Mouse (Mus musculus): ENCODE data around the gene Fat3. TPM values are rescaled to one million over a fixed set of nuclear protein-coding genes. Genes with fewer than 3 reads are reported as not detected.

Fat3 gene
- polyA plus RNA-seq, 1 experiment: 0.51 TPM

GRCm38 (mm10) chr9:16200948-16201347 lies 300.1 kb downstream of the Fat3 start:
- TF ChIP-seq CTCF (IDR thresholded peaks at IDR 0.05; ENCODE audit: borderline replicate concordance, control insufficient read depth, extremely low read depth, insufficient read depth, low read length, poor library complexity) (no peak), POLR2A (IDR thresholded peaks at IDR 0.05; ENCODE audit: control insufficient read depth, extremely low read depth, insufficient read depth, low read length, poor library complexity) (no peak)
- Histone ChIP-seq H3K4me1 (replicated peaks; ENCODE audit: control insufficient read depth, insufficient read depth, low read length) (no peaks in the 10 kb centered on the region), H3K27ac (ENCODE audit: control insufficient read depth, insufficient read depth, low read length) (no peak overlapping the region), H3K36me3 (ENCODE audit: control insufficient read depth, insufficient read depth, low read length) (no peaks in the 10 kb centered on the region), H3K27me3 (ENCODE audit: control insufficient read depth, insufficient read depth, low read length) (no peaks in the 10 kb centered on the region), H3K4me3 (ENCODE audit: control insufficient read depth, insufficient read depth, low read length) (no peak overlapping the region)
- no peak for DNase-seq
- WGBS: 91% methylated on average over 1 of the region's 1 CpGs

GRCm38 (mm10) chr9:16186461-16186860 lies 314.6 kb downstream of the Fat3 start:
- H3K27me3 ChIP-seq (ENCODE audit: control insufficient read depth, insufficient read depth, low read length): no peaks in the 10 kb centered on the region
- H3K4me3 ChIP-seq (ENCODE audit: control insufficient read depth, insufficient read depth, low read length): no peak overlapping the region
- DNase-seq: no peak
- TF ChIP-seq POLR2A (IDR thresholded peaks at IDR 0.05; ENCODE audit: control insufficient read depth, extremely low read depth, insufficient read depth, low read length, poor library complexity): no peak
- TF ChIP-seq CTCF (IDR thresholded peaks at IDR 0.05; ENCODE audit: borderline replicate concordance, control insufficient read depth, extremely low read depth, insufficient read depth, low read length, poor library complexity): no peak
- no peak overlapping the region for H3K27ac ChIP-seq (ENCODE audit: control insufficient read depth, insufficient read depth, low read length)
- 98% methylated on average over 1 of the region's 1 CpGs for WGBS
- no peaks in the 10 kb centered on the region for H3K36me3 ChIP-seq (ENCODE audit: control insufficient read depth, insufficient read depth, low read length)
- no peaks in the 10 kb centered on the region for H3K4me1 ChIP-seq (replicated peaks; ENCODE audit: control insufficient read depth, insufficient read depth, low read length)

- Histone ChIP-seq H3K4me3 (ENCODE audit: control insufficient read depth, insufficient read depth, low read length) (no peak overlapping the region), H3K4me1 (replicated peaks; ENCODE audit: control insufficient read depth, insufficient read depth, low read length) (no peaks in the 10 kb centered on the region), H3K36me3 (ENCODE audit: control insufficient read depth, insufficient read depth, low read length) (no peaks in the 10 kb centered on the region), H3K27ac (ENCODE audit: control insufficient read depth, insufficient read depth, low read length) (no peak overlapping the region), H3K27me3 (ENCODE audit: control insufficient read depth, insufficient read depth, low read length) (no peaks in the 10 kb centered on the region)
- TF ChIP-seq POLR2A (IDR thresholded peaks at IDR 0.05; ENCODE audit: control insufficient read depth, extremely low read depth, insufficient read depth, low read length, poor library complexity) (no peak), CTCF (IDR thresholded peaks at IDR 0.05; ENCODE audit: borderline replicate concordance, control insufficient read depth, extremely low read depth, insufficient read depth, low read length, poor library complexity) (no peak)
- DNase-seq: no peak
- WGBS: 82% methylated on average over 4 of the region's 4 CpGs
Observed at GRCm38 (mm10) chr9:16169238-16169637, 331.8 kb downstream of the Fat3 start.

GRCm38 (mm10) chr9:16168051-16168450 lies 333.0 kb downstream of the Fat3 start:
- Histone ChIP-seq H3K27me3 (ENCODE audit: control insufficient read depth, insufficient read depth, low read length) (no peaks in the 10 kb centered on the region), H3K36me3 (ENCODE audit: control insufficient read depth, insufficient read depth, low read length) (no peaks in the 10 kb centered on the region), H3K27ac (ENCODE audit: control insufficient read depth, insufficient read depth, low read length) (no peak overlapping the region), H3K4me3 (ENCODE audit: control insufficient read depth, insufficient read depth, low read length) (no peak overlapping the region), H3K4me1 (replicated peaks; ENCODE audit: control insufficient read depth, insufficient read depth, low read length) (no peaks in the 10 kb centered on the region)
- no peak for DNase-seq
- WGBS: 91% methylated on average over 2 of the region's 2 CpGs
- TF ChIP-seq CTCF (IDR thresholded peaks at IDR 0.05; ENCODE audit: borderline replicate concordance, control insufficient read depth, extremely low read depth, insufficient read depth, low read length, poor library complexity): no peak
- TF ChIP-seq POLR2A (IDR thresholded peaks at IDR 0.05; ENCODE audit: control insufficient read depth, extremely low read depth, insufficient read depth, low read length, poor library complexity): no peak

GRCm38 (mm10) chr9:16159366-16159765 lies 341.7 kb downstream of the Fat3 start:
- no peak overlapping the region for H3K27ac ChIP-seq (ENCODE audit: control insufficient read depth, insufficient read depth, low read length)
- no peaks in the 10 kb centered on the region for H3K36me3 ChIP-seq (ENCODE audit: control insufficient read depth, insufficient read depth, low read length)
- no peaks in the 10 kb centered on the region for H3K4me1 ChIP-seq (replicated peaks; ENCODE audit: control insufficient read depth, insufficient read depth, low read length)
- H3K27me3 ChIP-seq (ENCODE audit: control insufficient read depth, insufficient read depth, low read length): no peaks in the 10 kb centered on the region
- DNase-seq: no peak
- no peak overlapping the region for H3K4me3 ChIP-seq (ENCODE audit: control insufficient read depth, insufficient read depth, low read length)
- 96% methylated on average over 5 of the region's 5 CpGs for WGBS
- TF ChIP-seq CTCF (IDR thresholded peaks at IDR 0.05; ENCODE audit: borderline replicate concordance, control insufficient read depth, extremely low read depth, insufficient read depth, low read length, poor library complexity) (no peak), POLR2A (IDR thresholded peaks at IDR 0.05; ENCODE audit: control insufficient read depth, extremely low read depth, insufficient read depth, low read length, poor library complexity) (no peak)

GRCm38 (mm10) chr9:16153580-16153930 lies 347.5 kb downstream of the Fat3 start:
- H3K27me3 ChIP-seq (ENCODE audit: control insufficient read depth, insufficient read depth, low read length): no peaks in the 10 kb centered on the region
- no peaks in the 10 kb centered on the region for H3K4me1 ChIP-seq (replicated peaks; ENCODE audit: control insufficient read depth, insufficient read depth, low read length)
- H3K36me3 ChIP-seq (ENCODE audit: control insufficient read depth, insufficient read depth, low read length): no peaks in the 10 kb centered on the region
- 98% methylated on average over 3 of the region's 3 CpGs for WGBS
- TF ChIP-seq CTCF (IDR thresholded peaks at IDR 0.05; ENCODE audit: borderline replicate concordance, control insufficient read depth, extremely low read depth, insufficient read depth, low read length, poor library complexity): no peak
- no peak for TF ChIP-seq POLR2A (IDR thresholded peaks at IDR 0.05; ENCODE audit: control insufficient read depth, extremely low read depth, insufficient read depth, low read length, poor library complexity)
- no peak for DNase-seq
- no peak overlapping the region for H3K4me3 ChIP-seq (ENCODE audit: control insufficient read depth, insufficient read depth, low read length)
- no peak overlapping the region for H3K27ac ChIP-seq (ENCODE audit: control insufficient read depth, insufficient read depth, low read length)

Data from thymus, adult 2 months (tissue).